Mouse (Mus musculus) lung, adult 2 months (tissue): ENCODE data around the gene Enpp3.

ENCODE experiments used
- CTCF ChIP-seq: fragments of 200-500 bp; IDR thresholded peaks from 2 replicates; pipeline ENCODE4 v1.5.1; 2011; ENCODE audit warnings: mild to moderate bottlenecking, low read length, control low read depth; ENCODE audit not compliant: insufficient read depth
- POLR2A ChIP-seq: fragments of 200-500 bp; IDR thresholded peaks from 2 replicates; pipeline ENCODE4 v1.6.1; 2011; ENCODE audit warnings: low read depth, mild to moderate bottlenecking, control low read depth, low read length, borderline replicate concordance; ENCODE audit errors: extremely low read depth

DNA sequence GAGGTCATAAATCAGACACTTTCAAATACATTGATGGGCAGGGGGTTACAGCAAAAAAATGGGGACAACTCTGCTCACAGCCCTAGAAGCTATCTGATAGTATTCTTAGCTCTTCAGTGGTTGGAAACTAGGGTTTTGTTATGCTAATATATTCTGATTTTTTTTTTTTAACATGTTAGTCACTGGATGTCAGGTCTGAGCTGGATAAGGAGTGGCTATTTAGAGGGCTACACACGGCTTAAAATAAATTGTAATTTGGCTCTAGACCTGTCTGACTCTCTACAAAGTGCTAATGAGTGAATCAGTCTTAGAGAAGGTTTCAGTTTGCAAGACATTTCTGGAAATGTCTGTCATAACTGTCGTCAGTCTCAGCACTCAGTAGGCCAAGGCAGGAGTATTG, 37.5 kb downstream of the Enpp3 start:
- no peak for TF ChIP-seq CTCF
- TF ChIP-seq POLR2A, result no peak
